Mouse (Mus musculus) adrenal gland, adult (tissue): ENCODE results near the gene Skil.

Source experiments
- DNase-seq, 2 experiments: peaks; one replicate each; pipeline ENCODE4 v3.0.0; 2022 to 2023; ENCODE audit warnings: low spot score in 1 of 2; ENCODE audit not compliant: inconsistent age in 2 of 2

Skil gene

GRCm38 (mm10) chr3:31083507-31084245 is 11.2 kb upstream of the Skil start:
- DNase-seq, result peak; percentile 45 to 81

DNA sequence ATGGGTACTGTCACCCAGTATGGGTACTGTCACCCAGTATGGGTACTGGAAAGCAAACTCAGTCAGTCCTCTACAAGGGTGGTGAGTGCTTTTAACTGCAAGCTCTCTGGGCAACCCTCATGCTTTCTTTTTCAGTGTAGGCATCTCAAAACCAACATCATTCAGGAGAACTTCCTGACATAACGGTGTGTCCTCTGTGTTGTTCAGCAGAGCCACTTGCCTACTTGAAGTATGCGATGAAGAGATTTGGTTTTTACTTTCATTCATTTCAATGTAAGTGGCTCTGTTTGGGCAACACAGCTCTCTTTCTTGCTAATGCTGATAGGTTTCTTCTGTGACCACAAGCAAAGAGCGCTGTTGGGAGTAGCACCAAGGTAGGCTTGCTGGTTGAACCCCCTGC is 9.9 kb upstream of the Skil start:
- peak in 1 of 2 experiments; percentile 19 for DNase-seq

DNA sequence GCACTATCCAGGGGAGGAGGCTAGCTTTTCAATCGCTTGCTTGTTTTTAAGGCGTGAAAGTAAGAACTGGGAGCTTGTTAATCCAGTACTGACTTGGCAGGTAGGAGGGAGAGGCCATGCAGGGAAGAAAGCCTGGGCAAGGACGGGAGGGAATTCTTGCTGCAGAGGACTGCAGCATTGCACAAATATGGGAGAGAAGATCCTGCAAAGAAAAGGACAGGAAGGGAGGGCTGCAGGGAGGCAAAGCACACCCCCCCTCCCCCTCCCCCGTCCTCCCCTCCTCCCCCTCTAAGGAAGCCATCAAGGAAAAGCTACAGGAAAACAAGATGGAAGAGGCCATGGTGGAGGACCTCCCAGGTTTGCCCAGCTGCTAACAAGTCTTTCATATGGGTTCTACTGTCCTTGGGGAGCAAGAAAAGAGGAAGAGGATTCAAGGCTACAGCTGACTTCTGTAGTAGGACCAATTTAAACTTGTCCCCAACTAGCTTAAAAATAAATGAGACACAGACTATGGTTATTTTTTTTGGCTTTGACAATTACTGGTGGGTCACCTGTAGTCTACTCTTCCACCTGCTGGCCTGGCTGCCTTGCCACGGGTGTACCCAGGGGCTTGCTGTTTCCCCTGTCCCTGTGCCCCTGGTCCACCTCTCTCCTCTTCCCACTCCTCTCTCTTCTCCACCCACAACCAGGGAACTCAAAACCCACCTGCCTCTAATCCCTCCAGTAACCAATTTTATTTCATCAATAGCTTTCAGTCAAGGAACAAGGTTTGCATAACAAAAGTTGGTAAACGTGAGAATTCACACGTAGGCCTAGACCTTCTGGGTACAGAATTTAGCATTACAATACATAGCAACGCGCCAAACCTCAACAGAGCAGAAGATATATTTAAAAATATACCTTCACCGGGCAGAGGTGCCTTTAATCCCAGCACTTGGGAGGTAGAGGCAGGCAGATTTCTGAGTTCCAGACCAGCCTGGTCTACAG is 5.8 kb upstream of the Skil start:
- DNase-seq, result peak in 1 of 2 experiments; percentile 24

DNA sequence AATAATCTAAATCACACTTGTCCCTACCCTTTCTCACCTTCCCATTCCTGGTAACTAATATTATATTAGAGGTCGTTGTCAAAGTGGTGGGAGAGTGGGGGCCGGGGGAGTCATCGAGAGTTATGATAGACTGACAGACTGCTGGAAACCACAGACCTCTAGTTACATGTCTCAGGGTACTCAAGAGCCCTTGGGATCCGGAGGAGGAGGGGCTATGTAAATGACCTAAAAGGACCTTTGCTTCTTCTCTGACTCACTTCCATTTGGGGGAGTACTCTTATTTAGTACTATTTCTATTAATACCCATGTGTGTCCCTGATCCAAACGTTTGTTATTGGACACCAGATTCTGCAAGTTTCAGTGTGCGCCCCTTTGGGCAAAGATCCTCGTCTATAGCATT is 4.9 kb upstream of the Skil start:
- peak in 1 of 2 experiments; percentile 19 for DNase-seq

DNA sequence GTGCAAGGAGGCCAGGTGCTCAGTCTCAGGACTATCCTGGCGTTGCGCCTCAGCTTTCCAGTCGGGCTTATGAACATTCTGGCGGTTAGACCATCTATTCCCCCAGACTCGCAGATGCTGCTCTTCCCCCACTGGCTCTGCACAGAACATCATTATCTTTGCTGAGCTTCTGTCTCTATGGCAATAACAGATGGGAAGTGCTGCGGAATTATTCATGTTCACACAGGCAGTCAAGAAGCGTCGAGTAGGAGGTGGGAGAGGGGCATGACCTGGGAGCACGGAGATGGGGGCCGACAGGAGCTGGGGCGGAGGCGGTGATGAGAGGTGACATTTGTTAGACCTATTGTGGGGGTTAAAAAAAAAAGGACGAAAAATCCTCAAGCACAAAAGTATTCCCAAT is 1.7 kb upstream of the Skil start:
- peak; percentile 54 to 79 for DNase-seq

DNA sequence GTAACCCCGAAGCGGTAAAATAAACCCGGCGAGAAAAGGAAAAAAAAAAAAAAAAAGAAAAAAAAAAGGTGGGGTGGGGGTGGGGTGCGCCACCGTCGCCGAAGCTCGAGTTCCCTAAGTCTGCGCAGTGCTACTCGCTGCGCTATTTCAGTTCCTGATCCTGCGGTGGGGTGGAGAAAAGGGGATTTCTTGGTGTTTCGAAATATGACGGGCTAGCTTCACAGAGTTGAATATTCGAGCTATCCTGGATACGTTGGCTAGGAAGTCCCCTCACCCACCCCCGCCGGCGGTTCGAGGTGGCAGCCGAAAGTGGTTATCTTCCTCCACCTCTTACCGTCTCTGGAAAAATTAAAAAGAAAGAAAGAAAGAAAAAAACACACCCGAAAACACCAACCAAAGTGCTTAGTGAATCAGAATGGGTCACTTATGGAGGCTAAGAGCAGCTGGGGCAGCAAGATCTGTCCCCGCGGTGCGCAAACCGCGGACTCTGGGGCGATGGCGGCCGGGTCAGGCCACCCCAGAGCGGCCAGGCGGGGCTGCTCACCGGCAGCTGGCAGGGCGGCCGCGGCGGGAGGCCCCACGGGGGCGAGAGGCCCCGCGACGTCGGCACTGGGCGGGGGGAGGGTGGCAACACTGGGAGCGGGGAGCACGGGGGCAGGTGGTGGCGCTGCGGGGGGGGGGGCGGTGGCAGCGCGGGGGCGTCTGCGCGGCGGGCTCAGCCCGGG is 1.1 kb upstream of the Skil start:
- peak; percentile 81 to 93 for DNase-seq

DNA sequence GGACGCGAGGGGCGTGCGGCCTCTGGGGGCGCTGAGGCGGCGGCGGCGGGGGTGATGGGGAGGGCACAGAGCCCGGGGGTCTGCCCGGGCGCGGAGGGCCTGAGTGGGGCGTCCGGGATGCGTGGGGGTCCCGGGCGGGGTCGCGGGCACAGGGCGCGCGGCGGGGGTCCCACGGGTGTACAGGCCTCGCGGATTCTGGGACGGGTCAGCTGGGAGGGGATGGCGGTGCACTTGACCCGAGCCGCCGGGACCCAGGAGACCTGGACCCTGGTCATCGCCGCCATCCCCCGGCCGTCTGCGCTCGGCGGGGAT is 277 bp downstream of the Skil start:
- no peak for DNase-seq

- DNase-seq, result peak; percentile 81 to 93
Measured at GRCm38 (mm10) chr3:31095491-31096154, 765 bp downstream of the Skil start.

DNA sequence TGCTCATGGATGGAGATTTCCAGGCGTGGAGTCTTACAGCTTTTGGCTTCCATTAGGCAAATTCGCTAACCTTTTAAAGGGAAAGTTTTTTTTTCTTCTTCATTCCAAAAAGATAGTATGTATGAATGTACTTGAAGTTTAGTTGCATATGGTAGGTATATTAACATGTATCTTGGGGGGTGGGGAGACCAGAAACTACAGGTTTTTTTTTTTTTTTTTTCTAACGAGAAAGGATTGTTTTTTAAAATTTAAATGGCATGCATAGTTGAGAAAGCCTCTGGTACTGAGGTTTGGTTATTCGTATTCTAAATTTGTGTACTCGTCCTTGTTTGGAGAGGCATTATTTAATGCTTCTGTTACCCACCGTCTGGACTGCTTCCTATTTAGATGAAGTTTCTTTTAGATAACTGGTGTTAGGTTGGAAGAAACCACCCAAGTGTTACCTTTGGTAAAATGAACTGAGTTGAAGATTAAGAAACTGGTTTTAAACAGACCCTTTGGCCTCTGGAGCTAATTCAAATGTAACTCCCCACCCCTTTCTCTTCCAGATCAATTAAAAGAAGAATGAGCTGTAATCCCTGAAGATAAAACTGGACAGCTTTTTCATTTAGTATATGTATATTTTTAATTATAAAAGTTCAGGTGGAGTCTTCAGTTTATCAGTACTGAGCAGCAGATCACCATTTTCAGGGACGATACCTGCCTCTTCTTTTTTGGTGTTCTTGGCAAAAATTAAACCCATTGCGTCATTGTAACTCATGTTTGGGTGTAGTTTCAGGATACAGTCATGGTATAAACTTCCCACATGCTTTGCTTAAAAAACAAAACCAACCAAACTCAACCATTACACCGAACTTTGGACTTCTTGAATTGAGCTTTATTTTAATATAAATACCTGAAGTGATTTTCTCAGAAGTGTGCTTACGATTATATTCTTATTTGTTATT is 1.6 kb downstream of the Skil start:
- peak in 1 of 2 experiments; percentile 59 for DNase-seq

DNA sequence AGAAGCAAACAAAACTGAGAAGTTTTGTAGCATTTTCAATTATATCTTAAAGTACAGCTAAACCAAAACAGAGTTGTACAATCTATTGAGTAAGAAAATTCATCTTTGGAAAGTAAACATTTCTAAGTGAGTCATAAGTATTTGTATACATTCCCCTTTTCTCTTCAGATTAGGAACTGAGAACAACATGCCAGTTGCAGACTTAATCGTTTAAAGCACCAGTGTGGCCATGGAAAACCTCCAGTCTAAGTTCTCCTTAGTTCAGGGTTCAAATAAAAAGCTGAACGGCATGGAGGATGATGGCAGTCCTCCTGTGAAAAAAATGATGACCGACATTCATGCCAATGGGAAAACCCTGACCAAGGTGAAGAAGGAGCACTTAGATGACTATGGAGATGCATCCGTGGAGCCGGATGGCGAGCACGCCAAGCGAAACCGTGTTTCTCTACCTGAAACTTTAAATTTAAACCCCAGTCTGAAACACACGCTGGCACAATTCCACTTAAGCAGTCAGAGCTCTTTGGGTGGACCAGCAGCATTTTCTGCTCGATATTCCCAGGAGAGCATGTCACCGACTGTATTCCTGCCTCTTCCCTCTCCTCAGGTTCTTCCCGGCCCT is 2.4 kb downstream of the Skil start:
- DNase-seq, result no peak

DNA sequence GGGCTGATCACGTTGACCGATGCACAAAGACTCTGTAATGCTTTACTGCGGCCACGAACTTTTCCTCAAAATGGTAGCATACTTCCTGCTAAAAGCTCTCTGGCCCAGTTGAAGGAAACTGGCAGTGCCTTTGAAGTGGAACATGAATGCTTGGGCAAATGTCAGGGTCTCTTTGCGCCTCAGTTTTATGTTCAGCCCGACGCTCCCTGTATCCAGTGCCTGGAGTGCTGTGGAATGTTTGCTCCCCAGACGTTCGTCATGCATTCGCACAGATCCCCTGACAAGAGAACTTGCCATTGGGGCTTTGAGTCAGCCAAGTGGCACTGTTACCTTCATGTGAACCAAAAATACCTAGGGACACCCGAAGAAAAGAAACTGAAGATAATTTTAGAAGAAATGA is 3.1 kb downstream of the Skil start:
- DNase-seq, result peak; percentile 66 to 83

GRCm38 (mm10) chr3:31098556-31098955 is 3.7 kb downstream of the Skil start:
- DNase-seq, result no peak

- peak in 1 of 2 experiments; percentile 59 for DNase-seq
Measured at GRCm38 (mm10) chr3:31100026-31100425, 5.2 kb downstream of the Skil start.

GRCm38 (mm10) chr3:31100802-31101201 is 5.9 kb downstream of the Skil start:
- no peak for DNase-seq

GRCm38 (mm10) chr3:31104936-31105335 is 10.1 kb downstream of the Skil start:
- peak in 1 of 2 experiments; percentile 42 for DNase-seq

GRCm38 (mm10) chr3:31106597-31106996 is 11.7 kb downstream of the Skil start:
- DNase-seq, result peak in 1 of 2 experiments; percentile 34

GRCm38 (mm10) chr3:31107674-31108073 is 12.8 kb downstream of the Skil start:
- DNase-seq, result peak in 1 of 2 experiments; percentile 72

- DNase-seq, result peak in 1 of 2 experiments; percentile 57
Measured at GRCm38 (mm10) chr3:31109108-31109507, 14.2 kb downstream of the Skil start.

GRCm38 (mm10) chr3:31123098-31123497 is 28.2 kb downstream of the Skil start:
- no peak for DNase-seq
